15 mouse cellular contexts compared by ENCODE assay signal in the genomic region with DNA sequence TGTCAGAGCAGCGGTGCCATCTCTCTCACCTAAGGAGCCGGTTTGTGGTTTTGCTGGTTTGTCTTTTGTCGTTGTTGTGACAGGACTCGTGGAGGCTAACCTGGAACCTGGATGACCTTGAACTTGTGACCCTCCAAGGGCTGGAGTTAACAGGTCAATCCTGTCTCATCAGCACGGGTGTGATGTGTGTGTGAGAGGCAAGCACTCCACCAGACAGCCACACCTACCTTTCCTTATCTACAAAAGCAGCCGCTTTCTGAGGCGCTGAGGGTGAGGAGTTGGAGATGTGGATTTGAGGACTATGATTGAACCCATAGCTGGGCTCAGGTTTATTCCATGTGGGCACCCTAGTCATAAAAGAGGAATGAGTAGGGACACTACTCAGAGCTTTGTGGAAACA. TPM values are rescaled to one million over a fixed set of nuclear protein-coding genes. Genes with fewer than 3 reads are reported as not detected.
A peak's percentile ranks its signal among the peaks of the same experiment; 100 is the strongest.
DNase-seq lines count a peak whose midpoint lies in the region; ATAC-seq lines count a peak whose summit lies in the region.
"Had no signal": no experiment of that assay in that cellular context is flagged by ENCODE, and none has a peak within 500 bp of the region (broad histone marks: within the 10 kb centered on the region; RNA-seq: fewer than 3 reads in every experiment).

No protein-coding gene starts in this region.

- no peak overlapping the region for H3K27ac ChIP-seq in liver, embryonic 11.5 days (ENCODE audit: low read depth, low read length)
- no peak overlapping the region for H3K27ac ChIP-seq in hindbrain, embryonic 13.5 days
- H3K27ac ChIP-seq: heart, embryonic 15.5 days; limb, embryonic 15.5 days had no signal

- peak; percentile 22 for DNase-seq in spleen, adult 12 weeks (ENCODE audit: low spot score)
- DNase-seq in spleen, postnatal 14 days (ENCODE audit: low spot score in 2 of 2), result no peak
- DNase-seq in ZHBTc4 (ENCODE audit: low read depth, low spot score), result peak; percentile 82
- DNase-seq in liver, embryonic 11.5 days (ENCODE audit: low spot score), result no peak
- DNase-seq in ovary, adult 18-20 months (ENCODE audit: low spot score), result no peak
- DNase-seq: adrenal gland, adult 8-10 months; B cell, adult 2 months; cerebellum, adult 8-10 months; kidney, postnatal 4 days; lung, postnatal 10 days had no signal

- H3K36me3 ChIP-seq in liver, embryonic 11.5 days (ENCODE audit: control insufficient read depth, insufficient read depth, low read length), result no peaks in the 10 kb centered on the region
- no peaks in the 10 kb centered on the region for H3K36me3 ChIP-seq in hindbrain, embryonic 13.5 days
- H3K36me3 ChIP-seq: heart, embryonic 15.5 days; limb, embryonic 15.5 days had no signal

- 0 out of 2 replicates have a peak, but pooled peaks cover 2% of the 10 kb centered on the region for H3K27me3 ChIP-seq in liver, embryonic 11.5 days (replicated peaks; ENCODE audit: control insufficient read depth, insufficient read depth, low read length)
- H3K27me3 ChIP-seq in hindbrain, embryonic 13.5 days, result no peaks in the 10 kb centered on the region
- H3K27me3 ChIP-seq: heart, embryonic 15.5 days; limb, embryonic 15.5 days had no signal

- H3K4me2 ChIP-seq in liver, embryonic 11.5 days, result no peak overlapping the region
- H3K4me2 ChIP-seq in hindbrain, embryonic 13.5 days, result no peak overlapping the region
- H3K4me2 ChIP-seq: heart, embryonic 15.5 days; limb, embryonic 15.5 days had no signal

- ATAC-seq in liver, embryonic 11.5 days (replicated peaks; ENCODE audit: low FRiP score), result peak; percentile 70
- ATAC-seq in megakaryocyte-erythroid progenitor cell, adult 5-6 weeks (replicated peaks; ENCODE audit: low FRiP score, low TSS enrichment, poor library complexity, severe bottlenecking), result peak; percentile 71
- ATAC-seq in megakaryocyte, adult 5-6 weeks (ENCODE audit: poor library complexity, severe bottlenecking), result no peak
- no peak for ATAC-seq in hindbrain, embryonic 13.5 days (ENCODE audit: low FRiP score)

- H3K9me3 ChIP-seq in liver, embryonic 11.5 days (ENCODE audit: control insufficient read depth, low read length), result no peaks in the 10 kb centered on the region
- H3K9me3 ChIP-seq in hindbrain, embryonic 13.5 days, result no peaks in the 10 kb centered on the region
- H3K9me3 ChIP-seq: heart, embryonic 15.5 days; limb, embryonic 15.5 days had no signal

- H3K4me1 ChIP-seq in liver, embryonic 11.5 days (replicated peaks; ENCODE audit: control insufficient read depth, insufficient read depth, low read length), result peaks cover 23% of the 10 kb centered on the region
- H3K4me1 ChIP-seq in hindbrain, embryonic 13.5 days (replicated peaks), result peaks cover 13% of the 10 kb centered on the region

- no peak overlapping the region for H3K9ac ChIP-seq in liver, embryonic 11.5 days (ENCODE audit: low read depth, low read length)
- H3K9ac ChIP-seq in hindbrain, embryonic 13.5 days, result no peak overlapping the region
- H3K9ac ChIP-seq: heart, embryonic 15.5 days; limb, embryonic 15.5 days had no signal

- WGBS in liver, embryonic 11.5 days, result 45% methylated on average over 7 of the region's 7 CpGs
- WGBS in hindbrain, embryonic 13.5 days, result 92% methylated on average over 7 of the region's 7 CpGs

- H3K4me3 ChIP-seq in liver, embryonic 11.5 days (ENCODE audit: low read depth, low read length), result no peak overlapping the region
- H3K4me3 ChIP-seq in hindbrain, embryonic 13.5 days, result no peak overlapping the region
- H3K4me3 ChIP-seq: heart, embryonic 15.5 days; limb, embryonic 15.5 days had no signal

RNA-seq across cellular contexts. Expression of gene Cox4i2, which starts 15.7 kb away (rescaled TPM):
- polyA plus RNA-seq in liver, embryonic 11.5 days (2014; fragmentation: Nextera tagmentation; extraction: Ambion mirVana), result 6.7 and 8.5 TPM in 2 replicates
- not detected in 2 replicates for total RNA-seq in megakaryocyte-erythroid progenitor cell, adult 5-6 weeks (2014; fragmentation: Nextera tagmentation)
- not detected in 2 replicates for total RNA-seq in megakaryocyte-erythroid progenitor cell, adult 5-6 weeks (2017)
- 0.20 and 0.55 TPM in 2 replicates for total RNA-seq in megakaryocyte, adult 5-6 weeks (2015)
- total RNA-seq in megakaryocyte, adult 5-6 weeks (2017), result 0.41 TPM in 1 of 2 replicates, not detected in the other
- polyA plus RNA-seq in hindbrain, embryonic 13.5 days (2015; fragmentation: Nextera tagmentation; extraction: Ambion mirVana), result 4.6 and 5.4 TPM in 2 replicates

RNA-seq across cellular contexts. Expression of gene Id1, which starts 33.6 kb away (rescaled TPM):
- polyA plus RNA-seq in liver, embryonic 11.5 days (2014; fragmentation: Nextera tagmentation; extraction: Ambion mirVana), result 52.7 and 56.3 TPM in 2 replicates
- total RNA-seq in megakaryocyte-erythroid progenitor cell, adult 5-6 weeks (2014; fragmentation: Nextera tagmentation), result not detected in 2 replicates
- not detected in 2 replicates for total RNA-seq in megakaryocyte-erythroid progenitor cell, adult 5-6 weeks (2017)
- 28.4 and 48.3 TPM in 2 replicates for total RNA-seq in megakaryocyte, adult 5-6 weeks (2015)
- 35.0 and 40.1 TPM in 2 replicates for total RNA-seq in megakaryocyte, adult 5-6 weeks (2017)
- polyA plus RNA-seq in hindbrain, embryonic 13.5 days (2015; fragmentation: Nextera tagmentation; extraction: Ambion mirVana), result 68.7 and 87.0 TPM in 2 replicates

Comparison
In these comparisons a context has a peak if more than half of its experiments do, and no peak if none do; other contexts are left out.
1. DNase-seq: peak in spleen, adult 12 weeks (single experiment) and ZHBTc4 (single experiment); none in spleen, postnatal 14 days (0 of 2), liver, embryonic 11.5 days (single experiment) and ovary, adult 18-20 months (single experiment).
2. ATAC-seq: peak in liver, embryonic 11.5 days (single experiment) and megakaryocyte-erythroid progenitor cell, adult 5-6 weeks (single experiment); none in megakaryocyte, adult 5-6 weeks (single experiment) and hindbrain, embryonic 13.5 days (single experiment).
3. RNA of gene Id1, which starts 33.6 kb away (total RNA-seq): 28.4 to 48.3 TPM in megakaryocyte, adult 5-6 weeks; not detected in megakaryocyte-erythroid progenitor cell, adult 5-6 weeks; every median in the first group is over 10 times any median in the second.